Mouse (Mus musculus) liver, adult 2 months (tissue): ENCODE results near the gene Lama2.

Experiments
- CTCF ChIP-seq: fragments of 200-500 bp; IDR thresholded peaks from 2 replicates; pipeline ENCODE4 v1.5.1; 2011; ENCODE audit warnings: low read depth, low read length, control low read depth
- POLR2A ChIP-seq: fragments of 200-500 bp; IDR thresholded peaks from 2 replicates; pipeline ENCODE4 v1.6.1; 2011; ENCODE audit warnings: low read length, control low read depth; ENCODE audit not compliant: insufficient read depth; ENCODE audit errors: extremely low read depth

- TF ChIP-seq POLR2A (no peak), CTCF (no peak)
Measured at GRCm38 (mm10) chr10:27233577-27233976, 386.0 kb downstream of the Lama2 start.
